Mouse (Mus musculus) heart, embryonic 10.5 days (tissue): ENCODE results near the gene Wiz. TPM values are rescaled to one million over a fixed set of nuclear protein-coding genes. Genes with fewer than 3 reads are reported as not detected.

Source experiments
- microRNA-seq: library from miRNA; unstranded; fragments of <30 nt; microRNA quantifications from one replicate; pipeline ENCODE4, GENCODE M21; 2017
- polyA plus RNA-seq: library from polyadenylated mRNA; unstranded; fragments of >200 nt; fragmentation: Nextera tagmentation; extraction: Ambion mirVana; gene quantifications from 2 replicates; pipeline ENCODE4 v1.2.1, GENCODE M21; 2016

The Wiz gene
- polyA plus RNA-seq, 1 experiment from 2014 or later = 21.8 TPM

Small RNAs within 50 kb of the gene (microRNA-seq; reads per million reads assigned to microRNA genes)
- not detected for gene Gm22201

Other genes with a start within 250 kb of the Wiz start
- gene Notch3, start 222.6 kb downstream of the Wiz start, polyA plus RNA-seq = 5.7 and 13.7 TPM in 2 replicates
- gene Ephx3, start 199.9 kb downstream of the Wiz start, polyA plus RNA-seq = not detected in 2 replicates
- 73.1 and 105 TPM in 2 replicates for gene Brd4, start 104.7 kb downstream of the Wiz start, polyA plus RNA-seq
- 100 and 115 TPM in 2 replicates for gene Akap8, start 68.2 kb downstream of the Wiz start, polyA plus RNA-seq
- 84.7 and 88.6 TPM in 2 replicates for gene Akap8l, start 38.8 kb downstream of the Wiz start, polyA plus RNA-seq
- 1.2 and 2.3 TPM in 2 replicates for gene Rasal3, start 14.1 kb upstream of the Wiz start, polyA plus RNA-seq
- 0.09 and 0.40 TPM in 2 replicates for gene Pglyrp2, start 34.7 kb upstream of the Wiz start, polyA plus RNA-seq
- 0.37 TPM in 1 of 2 replicates, not detected in the other for gene Cyp4f39, start 63.3 kb upstream of the Wiz start, polyA plus RNA-seq
- 4.1 and 4.9 TPM in 2 replicates for gene Cyp4f17, start 116.6 kb upstream of the Wiz start, polyA plus RNA-seq
- 15.8 and 18.3 TPM in 2 replicates for gene Cyp4f16, start 147.1 kb upstream of the Wiz start, polyA plus RNA-seq
- not detected in 2 replicates for gene Cyp4f37, start 231.9 kb upstream of the Wiz start, polyA plus RNA-seq